Mouse (Mus musculus): ENCODE data around the gene Calhm5. TPM values are rescaled to one million over a fixed set of nuclear protein-coding genes. Genes with fewer than 3 reads are reported as not detected.

The Calhm5 gene
- polyA plus RNA-seq, 1 experiment from 2014 or later: 0.97 TPM

- Histone ChIP-seq H3K36me3 (ENCODE audit: control insufficient read depth, insufficient read depth, low read length) (no peaks in the 10 kb centered on the region), H3K4me1 (replicated peaks; ENCODE audit: control insufficient read depth, insufficient read depth, low read length) (no peaks in the 10 kb centered on the region), H3K9ac (ENCODE audit: low read length) (no peak overlapping the region), H3K9me3 (ENCODE audit: control insufficient read depth, low read length) (no peaks in the 10 kb centered on the region), H3K4me2 (ENCODE audit: low read length) (no peak overlapping the region), H3K27ac (ENCODE audit: low read depth) (no peak overlapping the region), H3K4me3 (ENCODE audit: low read depth, low read length) (no peak overlapping the region), H3K27me3 (replicated peaks; ENCODE audit: control insufficient read depth, insufficient read depth, low read length) (no peaks in the 10 kb centered on the region)
- no peak for ATAC-seq (replicated peaks; ENCODE audit: low FRiP score, low TSS enrichment, low read depth)
- no peak for DNase-seq (ENCODE audit: low spot score)
- 90% methylated on average over 2 of the region's 2 CpGs for WGBS
These were observed 22.1 kb upstream of the Calhm5 start for GRCm38 (mm10) chr10:34118421-34118820.

- Histone ChIP-seq H3K9ac (ENCODE audit: low read length) (no peak overlapping the region), H3K36me3 (ENCODE audit: control insufficient read depth, insufficient read depth, low read length) (no peaks in the 10 kb centered on the region), H3K4me3 (ENCODE audit: low read depth, low read length) (no peak overlapping the region), H3K4me1 (replicated peaks; ENCODE audit: control insufficient read depth, insufficient read depth, low read length) (no peaks in the 10 kb centered on the region), H3K4me2 (ENCODE audit: low read length) (no peak overlapping the region), H3K27me3 (replicated peaks; ENCODE audit: control insufficient read depth, insufficient read depth, low read length) (no peaks in the 10 kb centered on the region), H3K27ac (ENCODE audit: low read depth) (no peak overlapping the region), H3K9me3 (ENCODE audit: control insufficient read depth, low read length) (no peaks in the 10 kb centered on the region)
- no peak for DNase-seq (ENCODE audit: low spot score)
- ATAC-seq (replicated peaks; ENCODE audit: low FRiP score, low TSS enrichment, low read depth): no peak
These were observed 21.5 kb upstream of the Calhm5 start for GRCm38 (mm10) chr10:34117770-34118169.

- no peak overlapping the region for H3K4me3 ChIP-seq (ENCODE audit: low read depth, low read length)
- DNase-seq (ENCODE audit: low spot score) (no peak), ATAC-seq (replicated peaks; ENCODE audit: low FRiP score, low TSS enrichment, low read depth) (no peak)
- no peak overlapping the region for H3K9ac ChIP-seq (ENCODE audit: low read length)
- no peak overlapping the region for H3K4me2 ChIP-seq (ENCODE audit: low read length)
- no peaks in the 10 kb centered on the region for H3K9me3 ChIP-seq (ENCODE audit: control insufficient read depth, low read length)
- 42% methylated on average over 3 of the region's 3 CpGs for WGBS
- no peaks in the 10 kb centered on the region for H3K36me3 ChIP-seq (ENCODE audit: control insufficient read depth, insufficient read depth, low read length)
- no peaks in the 10 kb centered on the region for H3K27me3 ChIP-seq (replicated peaks; ENCODE audit: control insufficient read depth, insufficient read depth, low read length)
- no peak overlapping the region for H3K27ac ChIP-seq (ENCODE audit: low read depth)
- H3K4me1 ChIP-seq (replicated peaks; ENCODE audit: control insufficient read depth, insufficient read depth, low read length): no peaks in the 10 kb centered on the region
These were observed 20.8 kb upstream of the Calhm5 start for GRCm38 (mm10) chr10:34117131-34117530.

GRCm38 (mm10) chr10:34111964-34112738 is 15.8 kb upstream of the Calhm5 start:
- no peak for DNase-seq (ENCODE audit: low spot score)
- H3K27me3 ChIP-seq (replicated peaks; ENCODE audit: control insufficient read depth, insufficient read depth, low read length): no peaks in the 10 kb centered on the region
- H3K9ac ChIP-seq (ENCODE audit: low read length): no peak overlapping the region
- ATAC-seq (replicated peaks; ENCODE audit: low FRiP score, low TSS enrichment, low read depth): no peak
- H3K9me3 ChIP-seq (ENCODE audit: control insufficient read depth, low read length): no peaks in the 10 kb centered on the region
- H3K36me3 ChIP-seq (ENCODE audit: control insufficient read depth, insufficient read depth, low read length): no peaks in the 10 kb centered on the region
- H3K27ac ChIP-seq (ENCODE audit: low read depth): no peak overlapping the region
- WGBS: 68% methylated on average over 4 of the region's 4 CpGs
- H3K4me2 ChIP-seq (ENCODE audit: low read length): no peak overlapping the region
- no peaks in the 10 kb centered on the region for H3K4me1 ChIP-seq (replicated peaks; ENCODE audit: control insufficient read depth, insufficient read depth, low read length)
- H3K4me3 ChIP-seq (ENCODE audit: low read depth, low read length): no peak overlapping the region

- no peak overlapping the region for H3K4me3 ChIP-seq (ENCODE audit: low read depth, low read length)
- DNase-seq (ENCODE audit: low spot score) (no peak), ATAC-seq (replicated peaks; ENCODE audit: low FRiP score, low TSS enrichment, low read depth) (no peak)
- no peaks in the 10 kb centered on the region for H3K36me3 ChIP-seq (ENCODE audit: control insufficient read depth, insufficient read depth, low read length)
- 83% methylated on average over 13 of the region's 13 CpGs for WGBS
- H3K4me1 ChIP-seq (replicated peaks; ENCODE audit: control insufficient read depth, insufficient read depth, low read length): no peaks in the 10 kb centered on the region
- H3K27ac ChIP-seq (ENCODE audit: low read depth): no peak overlapping the region
- H3K9me3 ChIP-seq (ENCODE audit: control insufficient read depth, low read length): no peaks in the 10 kb centered on the region
- no peak overlapping the region for H3K9ac ChIP-seq (ENCODE audit: low read length)
- H3K4me2 ChIP-seq (ENCODE audit: low read length): no peak overlapping the region
- H3K27me3 ChIP-seq (replicated peaks; ENCODE audit: control insufficient read depth, insufficient read depth, low read length): no peaks in the 10 kb centered on the region
These were observed 14.6 kb upstream of the Calhm5 start for GRCm38 (mm10) chr10:34110863-34111465.

- Histone ChIP-seq H3K9ac (ENCODE audit: low read length) (peak overlapping the region; percentile 23), H3K4me2 (ENCODE audit: low read length) (peak overlapping the region; percentile 42), H3K27ac (ENCODE audit: low read depth) (no peak overlapping the region), H3K9me3 (ENCODE audit: control insufficient read depth, low read length) (no peaks in the 10 kb centered on the region), H3K36me3 (ENCODE audit: control insufficient read depth, insufficient read depth, low read length) (no peaks in the 10 kb centered on the region), H3K4me1 (replicated peaks; ENCODE audit: control insufficient read depth, insufficient read depth, low read length) (0 out of 2 replicates have a peak, but pooled peaks cover 3% of the 10 kb centered on the region), H3K4me3 (ENCODE audit: low read depth, low read length) (peak overlapping the region; percentile 20), H3K27me3 (replicated peaks; ENCODE audit: control insufficient read depth, insufficient read depth, low read length) (no peaks in the 10 kb centered on the region)
- no peak for DNase-seq (ENCODE audit: low spot score)
- ATAC-seq (replicated peaks; ENCODE audit: low FRiP score, low TSS enrichment, low read depth): no peak
- WGBS: 64% methylated on average over 12 of the region's 12 CpGs
These were observed 355 bp downstream of the Calhm5 start for GRCm38 (mm10) chr10:34095964-34096363.

GRCm38 (mm10) chr10:34095147-34095546 is 1.2 kb downstream of the Calhm5 start:
- H3K9me3 ChIP-seq (ENCODE audit: control insufficient read depth, low read length): no peaks in the 10 kb centered on the region
- no peak overlapping the region for H3K9ac ChIP-seq (ENCODE audit: low read length)
- 78% methylated on average over 2 of the region's 2 CpGs for WGBS
- DNase-seq (ENCODE audit: low spot score) (no peak), ATAC-seq (replicated peaks; ENCODE audit: low FRiP score, low TSS enrichment, low read depth) (no peak)
- H3K4me2 ChIP-seq (ENCODE audit: low read length): peak overlapping the region; percentile 42; the same call in 1 of the 2 replicates
- H3K36me3 ChIP-seq (ENCODE audit: control insufficient read depth, insufficient read depth, low read length): no peaks in the 10 kb centered on the region
- no peaks in the 10 kb centered on the region for H3K27me3 ChIP-seq (replicated peaks; ENCODE audit: control insufficient read depth, insufficient read depth, low read length)
- H3K4me3 ChIP-seq (ENCODE audit: low read depth, low read length): no peak overlapping the region
- H3K27ac ChIP-seq (ENCODE audit: low read depth): no peak overlapping the region
- H3K4me1 ChIP-seq (replicated peaks; ENCODE audit: control insufficient read depth, insufficient read depth, low read length): 0 out of 2 replicates have a peak, but pooled peaks cover 3% of the 10 kb centered on the region

GRCm38 (mm10) chr10:34091888-34092287 is 4.4 kb downstream of the Calhm5 start:
- Histone ChIP-seq H3K27me3 (replicated peaks; ENCODE audit: control insufficient read depth, insufficient read depth, low read length) (no peaks in the 10 kb centered on the region), H3K9ac (ENCODE audit: low read length) (no peak overlapping the region), H3K4me2 (ENCODE audit: low read length) (no peak overlapping the region), H3K36me3 (ENCODE audit: control insufficient read depth, insufficient read depth, low read length) (no peaks in the 10 kb centered on the region), H3K9me3 (ENCODE audit: control insufficient read depth, low read length) (no peaks in the 10 kb centered on the region), H3K4me1 (replicated peaks; ENCODE audit: control insufficient read depth, insufficient read depth, low read length) (0 out of 2 replicates have a peak, but pooled peaks cover 3% of the 10 kb centered on the region), H3K27ac (ENCODE audit: low read depth) (no peak overlapping the region), H3K4me3 (ENCODE audit: low read depth, low read length) (no peak overlapping the region)
- no peak for ATAC-seq (replicated peaks; ENCODE audit: low FRiP score, low TSS enrichment, low read depth)
- 51% methylated on average over 5 of the region's 5 CpGs for WGBS
- no peak for DNase-seq (ENCODE audit: low spot score)

GRCm38 (mm10) chr10:34090481-34090880 is 5.8 kb downstream of the Calhm5 start:
- Histone ChIP-seq H3K9me3 (ENCODE audit: control insufficient read depth, low read length) (no peaks in the 10 kb centered on the region), H3K27me3 (replicated peaks; ENCODE audit: control insufficient read depth, insufficient read depth, low read length) (no peaks in the 10 kb centered on the region), H3K4me1 (replicated peaks; ENCODE audit: control insufficient read depth, insufficient read depth, low read length) (no peaks in the 10 kb centered on the region), H3K4me3 (ENCODE audit: low read depth, low read length) (no peak overlapping the region), H3K4me2 (ENCODE audit: low read length) (no peak overlapping the region), H3K9ac (ENCODE audit: low read length) (no peak overlapping the region), H3K36me3 (ENCODE audit: control insufficient read depth, insufficient read depth, low read length) (no peaks in the 10 kb centered on the region), H3K27ac (ENCODE audit: low read depth) (no peak overlapping the region)
- no peak for DNase-seq (ENCODE audit: low spot score)
- 81% methylated on average over 1 of the region's 1 CpGs for WGBS
- ATAC-seq (replicated peaks; ENCODE audit: low FRiP score, low TSS enrichment, low read depth): no peak
